Mouse (Mus musculus) embryonic facial prominence, embryonic 14.5 days (tissue): ENCODE data around the gene Srp9. TPM values are rescaled to one million over a fixed set of nuclear protein-coding genes. Genes with fewer than 3 reads are reported as not detected.

Experiments used
- ATAC-seq: fragments of 200-750 bp; cut with Nextera tagmentation; 2 replicates; pipeline ENCODE4 v1.8.0; 2017; ENCODE audit warnings: low read depth, moderate number of reproducible peaks, moderate TSS enrichment
- DNase-seq: peaks from one replicate; pipeline ENCODE4 v3.0.0-alpha.2; 2015; ENCODE audit warnings: low spot score
- H3K27ac ChIP-seq: fragments of 300-500 bp; sonication (generic); replicated peaks from 2 replicates; pipeline ENCODE4 v1.5.1; 2014; ENCODE audit warnings: low read depth, mild to moderate bottlenecking, low read length, moderate library complexity
- H3K27me3 ChIP-seq: fragments of 300-500 bp; sonication (generic); replicated peaks from 2 replicates; pipeline ENCODE4 v1.6.1; 2014; ENCODE audit warnings: low read length; ENCODE audit not compliant: control insufficient read depth, insufficient read depth
- H3K36me3 ChIP-seq: fragments of 300-500 bp; sonication (generic); 2 replicates; pipeline ENCODE4 v1.6.1; 2014; ENCODE audit warnings: low read length, mixed read lengths; ENCODE audit not compliant: control insufficient read depth, insufficient read depth
- H3K4me1 ChIP-seq: fragments of 300-500 bp; sonication (generic); 2 replicates; pipeline ENCODE4 v1.6.1; 2014; ENCODE audit warnings: antibody characterized with exemption, low read length; ENCODE audit not compliant: control insufficient read depth, insufficient read depth
- H3K4me2 ChIP-seq: fragments of 300-500 bp; sonication (generic); 2 replicates; pipeline ENCODE4 v1.6.1; 2014; ENCODE audit warnings: low read depth, mild to moderate bottlenecking, low read length, moderate library complexity, mixed read lengths
- H3K4me3 ChIP-seq: fragments of 300-500 bp; sonication (generic); 2 replicates; pipeline ENCODE4 v1.5.1; 2014; ENCODE audit warnings: low read depth, mild to moderate bottlenecking, low read length
- H3K9ac ChIP-seq: fragments of 300-500 bp; sonication (generic); 2 replicates; pipeline ENCODE4 v1.6.1; 2014; ENCODE audit warnings: low read depth, mild to moderate bottlenecking, low read length, moderate library complexity, mixed read lengths
- H3K9me3 ChIP-seq: fragments of 300-500 bp; sonication (generic); 2 replicates; pipeline ENCODE4 v1.6.1; 2016; ENCODE audit warnings: low read length; ENCODE audit not compliant: control insufficient read depth
- WGBS: fragments of 180-500 bp; shearing (Covaris S2); extraction: QIAGEN DNeasy Blood & Tissue Kit; methylation state at CpG from one replicate; pipeline ENCODE4 v1.1.7; 2014; 5-methylcytosine and 5-hydroxymethylcytosine counted together
- polyA plus RNA-seq: library from polyadenylated mRNA; unstranded; fragments of >200 nt; fragmentation: Nextera tagmentation; extraction: Ambion mirVana; gene quantifications from 2 replicates; pipeline ENCODE4 v1.2.1, GENCODE M21; 2014

Srp9 gene
- polyA plus RNA-seq, 1 experiment from 2014 or later: 175 TPM

GRCm38 (mm10) chr1:182099062-182099461 is 25.5 kb upstream of the Srp9 start:
- H3K4me1 ChIP-seq: peaks cover 45% of the 10 kb centered on the region
- no peaks in the 10 kb centered on the region for H3K36me3 ChIP-seq
- DNase-seq: peak; percentile 41
- ATAC-seq: no peak
- 34% methylated on average over 5 of the region's 5 CpGs for whole genome bisulfite sequencing
- H3K27ac ChIP-seq: no peak overlapping the region
- H3K9ac ChIP-seq: no peak overlapping the region
- no peaks in the 10 kb centered on the region for H3K27me3 ChIP-seq
- no peak overlapping the region for H3K4me3 ChIP-seq
- H3K4me2 ChIP-seq: no peak overlapping the region
- no peaks in the 10 kb centered on the region for H3K9me3 ChIP-seq

- WGBS: 69% methylated on average over 3 of the region's 3 CpGs
- Histone ChIP-seq H3K27me3 (no peaks in the 10 kb centered on the region), H3K4me1 (peaks cover 36% of the 10 kb centered on the region), H3K36me3 (no peaks in the 10 kb centered on the region), H3K27ac (no peak overlapping the region), H3K9me3 (no peaks in the 10 kb centered on the region), H3K9ac (no peak overlapping the region), H3K4me2 (no peak overlapping the region), H3K4me3 (no peak overlapping the region)
- DNase-seq (no peak), ATAC-seq (no peak)
These were observed 24.1 kb upstream of the Srp9 start for GRCm38 (mm10) chr1:182100403-182100802.

- 49% methylated on average over 4 of the region's 4 CpGs for WGBS
- H3K4me3 ChIP-seq: no peak overlapping the region
- DNase-seq (peak; percentile 22), ATAC-seq (no peak; the same call in 1 of the 2 replicates)
- no peaks in the 10 kb centered on the region for H3K27me3 ChIP-seq
- no peak overlapping the region for H3K4me2 ChIP-seq
- no peaks in the 10 kb centered on the region for H3K36me3 ChIP-seq
- H3K27ac ChIP-seq: no peak overlapping the region
- no peak overlapping the region for H3K9ac ChIP-seq
- H3K9me3 ChIP-seq: no peaks in the 10 kb centered on the region
- H3K4me1 ChIP-seq: peaks cover 30% of the 10 kb centered on the region
These were observed 23.1 kb upstream of the Srp9 start for GRCm38 (mm10) chr1:182101468-182101867.

- DNase-seq (peak; percentile 18), ATAC-seq (no peak)
- Histone ChIP-seq H3K9ac (no peak overlapping the region), H3K36me3 (no peaks in the 10 kb centered on the region), H3K4me1 (peaks cover 27% of the 10 kb centered on the region), H3K9me3 (no peaks in the 10 kb centered on the region), H3K4me2 (no peak overlapping the region), H3K27ac (no peak overlapping the region), H3K4me3 (no peak overlapping the region), H3K27me3 (no peaks in the 10 kb centered on the region)
These were observed 21.8 kb upstream of the Srp9 start for GRCm38 (mm10) chr1:182102706-182103105.

- DNase-seq: peak; percentile 37
- peaks cover 28% of the 10 kb centered on the region for H3K4me1 ChIP-seq
- H3K4me2 ChIP-seq: no peak overlapping the region
- no peak overlapping the region for H3K27ac ChIP-seq
- no peak overlapping the region for H3K4me3 ChIP-seq
- no peaks in the 10 kb centered on the region for H3K27me3 ChIP-seq
- WGBS: 62% methylated on average over 11 of the region's 11 CpGs
- no peaks in the 10 kb centered on the region for H3K9me3 ChIP-seq
- no peaks in the 10 kb centered on the region for H3K36me3 ChIP-seq
- ATAC-seq: no peak; the same call in 1 of the 2 replicates
- H3K9ac ChIP-seq: no peak overlapping the region
These were observed 21.1 kb upstream of the Srp9 start for GRCm38 (mm10) chr1:182103436-182103835.

GRCm38 (mm10) chr1:182105023-182105422 is 19.5 kb upstream of the Srp9 start:
- Histone ChIP-seq H3K9me3 (no peaks in the 10 kb centered on the region), H3K9ac (no peak overlapping the region), H3K4me3 (no peak overlapping the region), H3K27me3 (no peaks in the 10 kb centered on the region), H3K4me1 (peaks cover 21% of the 10 kb centered on the region), H3K27ac (no peak overlapping the region), H3K36me3 (no peaks in the 10 kb centered on the region), H3K4me2 (no peak overlapping the region)
- ATAC-seq (no peak), DNase-seq (no peak)
- 37% methylated on average over 3 of the region's 3 CpGs for WGBS

GRCm38 (mm10) chr1:182107251-182107650 is 17.3 kb upstream of the Srp9 start:
- no peaks in the 10 kb centered on the region for H3K36me3 ChIP-seq
- ATAC-seq: no peak
- peaks cover 33% of the 10 kb centered on the region for H3K4me1 ChIP-seq
- no peak overlapping the region for H3K4me3 ChIP-seq
- H3K27ac ChIP-seq: no peak overlapping the region
- H3K9me3 ChIP-seq: no peaks in the 10 kb centered on the region
- no peak overlapping the region for H3K9ac ChIP-seq
- WGBS: 83% methylated on average over 9 of the region's 9 CpGs
- no peaks in the 10 kb centered on the region for H3K27me3 ChIP-seq
- no peak overlapping the region for H3K4me2 ChIP-seq
- no peak for DNase-seq

GRCm38 (mm10) chr1:182108397-182109099 is 16.0 kb upstream of the Srp9 start:
- Histone ChIP-seq H3K4me1 (peaks cover 25% of the 10 kb centered on the region), H3K9me3 (no peaks in the 10 kb centered on the region), H3K36me3 (no peaks in the 10 kb centered on the region), H3K27me3 (no peaks in the 10 kb centered on the region), H3K9ac (no peak overlapping the region), H3K4me2 (no peak overlapping the region), H3K4me3 (no peak overlapping the region), H3K27ac (no peak overlapping the region)
- WGBS: 70% methylated on average over 13 of the region's 13 CpGs
- DNase-seq (no peak), ATAC-seq (no peak)

GRCm38 (mm10) chr1:182110185-182110584 is 14.4 kb upstream of the Srp9 start:
- Histone ChIP-seq H3K4me2 (no peak overlapping the region), H3K27ac (no peak overlapping the region), H3K9me3 (no peaks in the 10 kb centered on the region), H3K9ac (no peak overlapping the region), H3K36me3 (no peaks in the 10 kb centered on the region), H3K27me3 (no peaks in the 10 kb centered on the region), H3K4me1 (peaks cover 38% of the 10 kb centered on the region), H3K4me3 (no peak overlapping the region)
- ATAC-seq (no peak), DNase-seq (no peak)
- WGBS: 55% methylated on average over 11 of the region's 11 CpGs
